Mouse (Mus musculus): Measurements from ENCODE around the gene Rcan3.

DNA sequence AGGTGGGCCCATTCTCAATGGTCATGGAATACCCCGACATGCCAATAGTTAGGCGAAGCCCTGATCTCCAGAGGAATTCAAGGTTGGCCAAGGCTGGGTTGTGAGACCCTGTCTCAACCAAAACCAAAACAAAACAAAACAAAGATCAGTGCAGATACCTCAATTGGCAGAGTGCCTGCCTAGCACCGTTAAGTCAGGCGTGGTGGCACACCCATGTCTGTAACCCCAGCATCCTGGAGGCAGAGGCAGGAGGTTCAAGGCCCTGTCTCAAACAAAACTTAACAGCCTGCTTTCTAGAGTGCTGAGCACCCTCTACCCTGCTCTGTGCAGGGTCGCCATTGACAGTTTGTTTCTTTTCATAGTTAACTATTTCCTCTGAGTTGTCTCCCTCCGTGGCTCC lies 42.6 kb downstream of the Rcan3 start:
- TF ChIP-seq CTCF (IDR thresholded peaks at IDR 0.05; ENCODE audit: low read depth) (no peak), EP300 (IDR thresholded peaks at IDR 0.05; ENCODE audit: low read depth) (no peak)
